In the genomic region with DNA sequence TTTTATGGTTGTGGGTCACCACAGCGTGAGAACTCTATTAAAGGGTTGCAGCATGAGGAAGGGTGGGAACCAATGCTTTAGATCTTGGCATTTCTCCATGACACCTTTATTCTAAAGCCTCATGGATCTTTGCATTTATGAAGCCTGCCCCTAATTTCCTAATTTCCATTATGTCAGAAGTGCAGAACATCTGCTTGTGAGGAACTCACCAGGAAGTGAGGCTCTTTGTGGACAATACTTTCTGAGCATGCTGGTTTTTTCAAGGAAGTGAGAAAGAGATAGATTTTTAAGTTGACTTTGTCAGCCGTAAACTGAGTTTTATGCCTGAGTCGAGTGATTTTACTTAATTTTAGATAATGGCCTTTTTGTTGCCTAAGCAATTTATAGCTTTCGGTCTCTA, we compare ENCODE assay signal across 29 mouse cellular contexts. TPM values are rescaled to one million over a fixed set of nuclear protein-coding genes. Genes with fewer than 3 reads are reported as not detected.
A peak's percentile ranks its signal among the peaks of the same experiment; 100 is the strongest.
DNase-seq lines count a peak whose midpoint lies in the region; ATAC-seq and TF ChIP-seq lines count a peak whose summit lies in the region.
"Had no signal": no experiment of that assay in that cellular context is flagged by ENCODE, and none has a peak within 500 bp of the region (broad histone marks: within the 10 kb centered on the region; RNA-seq: fewer than 3 reads in every experiment).

No protein-coding gene starts in this region.

- peaks cover 3 to 38% of the 10 kb centered on the region in 2 experiments for H3K36me3 ChIP-seq in CH12.LX (replicated peaks in 1 of 2; ENCODE audit: control insufficient read depth in 1 of 2, insufficient read depth in 1 of 2, low read length in 1 of 2)
- H3K36me3 ChIP-seq: embryonic facial prominence, embryonic 13.5 days; forebrain, embryonic 12.5 days; heart, embryonic 10.5 days had no signal

- H3K9me3 ChIP-seq in CH12.LX (replicated peaks; ENCODE audit: low read length): no peaks in the 10 kb centered on the region
- H3K9me3 ChIP-seq: embryonic facial prominence, embryonic 10.5 days; embryonic facial prominence, embryonic 13.5 days; forebrain, embryonic 12.5 days; G1E; heart, embryonic 10.5 days; heart, embryonic 13.5 days had no signal

- peak; percentile 51 for DNase-seq in heart, adult 11 months
- DNase-seq in heart, postnatal 25 days (ENCODE audit: low spot score): no peak
- peak; percentile 31 for DNase-seq in CH12.LX (ENCODE audit: extremely low read depth)
- no peak for DNase-seq in spleen, postnatal 36 days (ENCODE audit: low spot score in 2 of 2)
- no peak for DNase-seq in layer of hippocampus, adult 9-10 months (ENCODE audit: low spot score)
- DNase-seq: adrenal gland, postnatal 10 days; adrenal gland, postnatal 36 days; cerebellum, adult 18-20 months; cerebellum, adult 9-10 months; cerebellum, postnatal 14 days; forebrain, postnatal 0 days; gastrocnemius, adult 2 months; gastrocnemius, postnatal 14 days; heart, adult 2 months; heart, postnatal 14 days had no signal

- TF ChIP-seq CTCF in CH12.LX (conservative IDR thresholded peaks at IDR 0.05 in 1 of 2, IDR thresholded peaks at IDR 0.05 in 1 of 2; ENCODE audit: low read depth in 2 of 2, low read length in 2 of 2): no peak

- no peak overlapping the region for H3K27ac ChIP-seq in CH12.LX (ENCODE audit: insufficient read depth, low read depth)
- H3K27ac ChIP-seq: embryonic facial prominence, embryonic 10.5 days; embryonic facial prominence, embryonic 13.5 days; forebrain, embryonic 12.5 days; gastrocnemius, adult 2 months; heart, adult 2 months; heart, embryonic 10.5 days; heart, embryonic 13.5 days; hindbrain, embryonic 14.5 days; hindbrain, postnatal 0 days had no signal

- peak; percentile 35; the same call in 1 of the 2 replicates for ATAC-seq in megakaryocyte, adult 5-6 weeks (ENCODE audit: poor library complexity, severe bottlenecking)
- no peak for ATAC-seq in CD4-positive, CD25-positive, alpha-beta regulatory T cell, adult 4 months
- ATAC-seq: hindbrain, postnatal 0 days; inflammation-experienced regulatory T-cells, adult 6 months; intestine, embryonic 16.5 days; Patski had no signal

- no peak for TF ChIP-seq EP300 in CH12.LX (IDR thresholded peaks at IDR 0.05; ENCODE audit: low read length)

- H3K4me1 ChIP-seq in CH12.LX (ENCODE audit: control insufficient read depth in 1 of 2, insufficient read depth in 2 of 2): peaks cover 0 to 35% of the 10 kb centered on the region in 2 experiments; a peak in 2 of 4 replicates

- no peak overlapping the region for H3K4me2 ChIP-seq in CH12.LX (ENCODE audit: insufficient read depth, low read depth, poor library complexity, severe bottlenecking)
- H3K4me2 ChIP-seq: embryonic facial prominence, embryonic 13.5 days; forebrain, embryonic 12.5 days; heart, embryonic 13.5 days; hindbrain, embryonic 14.5 days had no signal

- TF ChIP-seq RAD21 in CH12.LX (IDR thresholded peaks at IDR 0.05; ENCODE audit: low read depth, low read length): no peak

- H3K4me3 ChIP-seq in CH12.LX (replicated peaks in 1 of 3; ENCODE audit: low read depth in 2 of 3, low read length in 2 of 3, poor library complexity in 1 of 3): no peak overlapping the region
- H3K4me3 ChIP-seq: embryonic facial prominence, embryonic 10.5 days; embryonic facial prominence, embryonic 13.5 days; erythroblast, embryonic 14.5 days; forebrain, embryonic 12.5 days; gastrocnemius, adult 2 months; heart, adult 2 months; heart, embryonic 10.5 days; heart, embryonic 13.5 days had no signal

- no peaks in the 10 kb centered on the region for H3K27me3 ChIP-seq in CH12.LX (replicated peaks)
- H3K27me3 ChIP-seq: embryonic facial prominence, embryonic 13.5 days; forebrain, embryonic 12.5 days; heart, embryonic 13.5 days; Patski had no signal

- in situ Hi-C loops in CH12.LX (cut with MboI; ENCODE audit: low pct_ligation_motif_present, low pct_unique_long_range_greater_than_20kb, low sequenced_read_pairs): no loop called here

- no peak for TF ChIP-seq POLR2A in CH12.LX (IDR thresholded peaks at IDR 0.05; ENCODE audit: low read depth, low read length)

- dilution Hi-C loops in CH12.LX (cut with MboI; ENCODE audit: extremely low pct_ligation_motif_present, extremely low pct_unique_long_range_greater_than_20kb, low sequenced_read_pairs): no loop called here

- intact Hi-C loops in heart, postnatal 25 days (cut with DNase I): no loop called here

- no peak overlapping the region for H3K9ac ChIP-seq in CH12.LX (ENCODE audit: insufficient read depth, low read depth)
- H3K9ac ChIP-seq: embryonic facial prominence, embryonic 13.5 days; forebrain, embryonic 12.5 days; forebrain, postnatal 0 days; heart, embryonic 13.5 days; hindbrain, embryonic 14.5 days had no signal

- peaks cover 16% of the 10 kb centered on the region for H3K79me2 ChIP-seq in CH12.LX (replicated peaks; ENCODE audit: control insufficient read depth, extremely low read depth, insufficient read depth, poor library complexity, severe bottlenecking)

TF ChIP-seq in CH12.LX, 34 proteins besides CTCF, POLR2A, EP300 and RAD21:
- TF ChIP-seq ZKSCAN1 (IDR thresholded peaks at IDR 0.05; ENCODE audit: borderline replicate concordance, low read depth, low read length) (no peak), E2F4 (IDR thresholded peaks at IDR 0.05; ENCODE audit: insufficient replicate concordance, low read depth, low read length) (no peak), SIN3A (IDR thresholded peaks at IDR 0.05; ENCODE audit: low read length) (no peak), TCF12 (IDR thresholded peaks at IDR 0.05; ENCODE audit: low read depth, low read length) (no peak), RCOR1 (conservative IDR thresholded peaks at IDR 0.05; ENCODE audit: low read depth, low read length) (no peak), MYC (IDR thresholded peaks at IDR 0.05; ENCODE audit: low read depth, low read length) (no peak), NELFE (IDR thresholded peaks at IDR 0.05; ENCODE audit: low read depth, low read length) (no peak), KAT2A (IDR thresholded peaks at IDR 0.05; ENCODE audit: insufficient replicate concordance, low read length) (no peak)
TF ChIP-seq in CH12.LX: peak in this region for 0.

RNA-seq across cellular contexts. Expression of gene Exoc4, which starts 7.8 kb away (rescaled TPM):
- total RNA-seq in heart, postnatal 25 days (2021): 10 to 100 TPM; 37.7 to 38.8 TPM
- total RNA-seq in CH12.LX (2012; rRNA removed) (36.9 and 41.9 TPM in 2 replicates), CH12.LX (2014; rRNA removed) (37.5 and 46.4 TPM in 2 replicates)
- polyA plus RNA-seq in CH12.LX (2012; ENCODE audit: insufficient read length, low read depth): 26.5 and 31.2 TPM in 2 replicates
- 25.9 and 26.7 TPM in 2 replicates for total RNA-seq in megakaryocyte, adult 5-6 weeks (2015)
- 39.3 and 40.1 TPM in 2 replicates for total RNA-seq in megakaryocyte, adult 5-6 weeks (2017)
- polyA plus RNA-seq in CD4-positive, CD25-positive, alpha-beta regulatory T cell, adult 4 months (2017; shearing (Covaris generic)): 10 to 100 TPM; 60.9 to 70.4 TPM

Comparison
In these comparisons a context has a peak if more than half of its experiments do, and no peak if none do; other contexts are left out.
1. DNase-seq: peak in heart, adult 11 months (single experiment) and CH12.LX (single experiment); none in heart, postnatal 25 days (single experiment), spleen, postnatal 36 days (0 of 2) and layer of hippocampus, adult 9-10 months (single experiment).